Mouse (Mus musculus): Measurements from ENCODE around the gene Nop10. TPM values are rescaled to one million over a fixed set of nuclear protein-coding genes. Genes with fewer than 3 reads are reported as not detected.

The Nop10 gene
- polyA plus RNA-seq, 2 experiments = 93.1 to 166 TPM

- no peak for DNase-seq (ENCODE audit: low read depth in 3 of 3, low spot score in 3 of 3)
These were observed 21.6 kb upstream of the Nop10 start for GRCm38 (mm10) chr2:112239935-112240721.

DNA sequence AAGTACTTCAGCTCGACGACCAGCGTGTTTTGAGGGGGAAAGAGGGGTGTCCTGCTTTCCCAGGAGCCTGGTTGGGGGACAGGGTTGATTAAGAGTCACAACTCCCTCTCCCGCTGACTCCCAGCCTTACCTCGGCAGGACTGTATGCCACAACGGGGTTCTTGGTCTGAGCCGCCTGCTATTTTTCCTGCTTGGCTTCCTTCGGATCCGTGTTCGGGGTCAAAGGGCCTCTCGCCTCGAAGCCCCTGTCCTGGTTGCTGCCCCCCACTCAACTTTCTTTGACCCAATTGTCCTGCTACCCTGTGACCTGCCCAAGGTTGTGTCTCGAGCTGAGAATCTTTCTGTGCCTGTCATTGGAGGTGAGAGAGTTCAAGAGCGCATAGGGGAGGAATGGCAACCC lies 19.9 kb upstream of the Nop10 start:
- WGBS (ENCODE audit: insufficient replicate concordance) = 76% methylated on average over 14 of the region's 14 CpGs
- Histone ChIP-seq H3K4me1 (replicated peaks; ENCODE audit: control insufficient read depth in 2 of 2, insufficient read depth in 2 of 2, low read length in 1 of 2) (peaks cover 0 to 3% of the 10 kb centered on the region in 2 experiments; a peak in 1 of 4 replicates), H3K4me2 (ENCODE audit: low read depth) (no peak overlapping the region), H3K9ac (replicated peaks) (no peak overlapping the region), H3K36me3 (replicated peaks; ENCODE audit: control insufficient read depth, insufficient read depth, low read depth) (no peaks in the 10 kb centered on the region), H3K27me3 (ENCODE audit: control insufficient read depth, insufficient read depth, low read length) (no peaks in the 10 kb centered on the region; the same call in 1 of the 2 replicates), H3K27ac (no peak overlapping the region), H3K4me3 (ENCODE audit: insufficient read depth in 1 of 2, low read depth in 2 of 2, low read length in 2 of 2) (no peak overlapping the region), H3K9me3 (ENCODE audit: control insufficient read depth, low read length) (no peaks in the 10 kb centered on the region)
- ATAC-seq (ENCODE audit: insufficient read depth) (no peak), DNase-seq (ENCODE audit: low read depth in 3 of 3, low spot score in 3 of 3) (no peak)
- TF ChIP-seq EP300 (IDR thresholded peaks at IDR 0.05; ENCODE audit: low read depth) (no peak), CTCF (IDR thresholded peaks at IDR 0.05; ENCODE audit: low read depth) (no peak)

More at GRCm38 (mm10) chr2:112239935-112240721, 21.6 kb upstream of the Nop10 start:
- peak; percentile 14; the same call in 1 of the 2 replicates for ATAC-seq (ENCODE audit: insufficient read depth)
- Histone ChIP-seq H3K27ac (no peak overlapping the region), H3K9me3 (ENCODE audit: control insufficient read depth, low read length) (no peaks in the 10 kb centered on the region), H3K4me2 (ENCODE audit: low read depth) (peak overlapping the region; percentile 71), H3K4me3 (ENCODE audit: insufficient read depth in 1 of 2, low read depth in 2 of 2, low read length in 2 of 2) (peak overlapping the region; percentile 61 to 78), H3K4me1 (replicated peaks; ENCODE audit: control insufficient read depth in 2 of 2, insufficient read depth in 2 of 2, low read length in 1 of 2) (peaks cover 0 to 3% of the 10 kb centered on the region in 2 experiments; a peak in 1 of 4 replicates), H3K36me3 (replicated peaks; ENCODE audit: control insufficient read depth, insufficient read depth, low read depth) (no peaks in the 10 kb centered on the region), H3K27me3 (ENCODE audit: control insufficient read depth, insufficient read depth, low read length) (no peaks in the 10 kb centered on the region; the same call in 1 of the 2 replicates), H3K9ac (replicated peaks) (peak overlapping the region; percentile 5; the same call in 1 of the 2 replicates)
- TF ChIP-seq CTCF (IDR thresholded peaks at IDR 0.05; ENCODE audit: low read depth) (no peak), EP300 (IDR thresholded peaks at IDR 0.05; ENCODE audit: low read depth) (no peak)
- whole genome bisulfite sequencing (ENCODE audit: insufficient replicate concordance) = under 1% methylated on average over 25 of the region's 28 CpGs

- H3K27me3 ChIP-seq (ENCODE audit: control insufficient read depth, insufficient read depth, low read length) = no peaks in the 10 kb centered on the region
- H3K36me3 ChIP-seq (replicated peaks; ENCODE audit: control insufficient read depth, insufficient read depth, low read depth) = no peaks in the 10 kb centered on the region
- no peaks in the 10 kb centered on the region for H3K4me1 ChIP-seq (replicated peaks; ENCODE audit: control insufficient read depth in 2 of 2, insufficient read depth in 2 of 2, low read length in 1 of 2)
- H3K27ac ChIP-seq = no peak overlapping the region
- no peak overlapping the region for H3K4me3 ChIP-seq (ENCODE audit: insufficient read depth in 1 of 2, low read depth in 2 of 2, low read length in 2 of 2)
- ATAC-seq (ENCODE audit: insufficient read depth) = no peak
- 67% methylated on average over 5 of the region's 5 CpGs for whole genome bisulfite sequencing (ENCODE audit: insufficient replicate concordance)
- TF ChIP-seq CTCF (IDR thresholded peaks at IDR 0.05; ENCODE audit: low read depth) (no peak), EP300 (IDR thresholded peaks at IDR 0.05; ENCODE audit: low read depth) (no peak)
- no peak overlapping the region for H3K9ac ChIP-seq (replicated peaks)
- no peak overlapping the region for H3K4me2 ChIP-seq (ENCODE audit: low read depth)
- H3K9me3 ChIP-seq (ENCODE audit: control insufficient read depth, low read length) = no peaks in the 10 kb centered on the region
- no peak for DNase-seq (ENCODE audit: low read depth in 3 of 3, low spot score in 3 of 3)
These were observed 16.4 kb upstream of the Nop10 start for GRCm38 (mm10) chr2:112245307-112245706.

GRCm38 (mm10) chr2:112246193-112246592 lies 15.5 kb upstream of the Nop10 start:
- Histone ChIP-seq H3K4me1 (replicated peaks; ENCODE audit: control insufficient read depth in 2 of 2, insufficient read depth in 2 of 2, low read length in 1 of 2) (no peaks in the 10 kb centered on the region), H3K36me3 (replicated peaks; ENCODE audit: control insufficient read depth, insufficient read depth, low read depth) (no peaks in the 10 kb centered on the region), H3K4me3 (ENCODE audit: insufficient read depth in 1 of 2, low read depth in 2 of 2, low read length in 2 of 2) (no peak overlapping the region), H3K27ac (no peak overlapping the region), H3K9ac (replicated peaks) (no peak overlapping the region), H3K27me3 (ENCODE audit: control insufficient read depth, insufficient read depth, low read length) (no peaks in the 10 kb centered on the region), H3K9me3 (ENCODE audit: control insufficient read depth, low read length) (no peaks in the 10 kb centered on the region), H3K4me2 (ENCODE audit: low read depth) (no peak overlapping the region)
- TF ChIP-seq CTCF (IDR thresholded peaks at IDR 0.05; ENCODE audit: low read depth) = no peak
- no peak for TF ChIP-seq EP300 (IDR thresholded peaks at IDR 0.05; ENCODE audit: low read depth)
- WGBS (ENCODE audit: insufficient replicate concordance) = 76% methylated on average over 6 of the region's 6 CpGs
- no peak for ATAC-seq (ENCODE audit: insufficient read depth)
- DNase-seq (ENCODE audit: low read depth in 3 of 3, low spot score in 3 of 3) = no peak

GRCm38 (mm10) chr2:112247323-112247722 lies 14.4 kb upstream of the Nop10 start:
- Histone ChIP-seq H3K9ac (replicated peaks) (no peak overlapping the region), H3K36me3 (replicated peaks; ENCODE audit: control insufficient read depth, insufficient read depth, low read depth) (no peaks in the 10 kb centered on the region), H3K27ac (no peak overlapping the region), H3K27me3 (ENCODE audit: control insufficient read depth, insufficient read depth, low read length) (no peaks in the 10 kb centered on the region), H3K4me2 (ENCODE audit: low read depth) (no peak overlapping the region), H3K9me3 (ENCODE audit: control insufficient read depth, low read length) (no peaks in the 10 kb centered on the region), H3K4me3 (ENCODE audit: insufficient read depth in 1 of 2, low read depth in 2 of 2, low read length in 2 of 2) (no peak overlapping the region), H3K4me1 (replicated peaks; ENCODE audit: control insufficient read depth in 2 of 2, insufficient read depth in 2 of 2, low read length in 1 of 2) (no peaks in the 10 kb centered on the region)
- DNase-seq (ENCODE audit: low read depth in 3 of 3, low spot score in 3 of 3) (no peak), ATAC-seq (ENCODE audit: insufficient read depth) (no peak)
- 42% methylated on average over 10 of the region's 10 CpGs for WGBS (ENCODE audit: insufficient replicate concordance)
- TF ChIP-seq EP300 (IDR thresholded peaks at IDR 0.05; ENCODE audit: low read depth) (no peak), CTCF (IDR thresholded peaks at IDR 0.05; ENCODE audit: low read depth) (no peak)
